Mouse (Mus musculus) monocyte, adult 5-6 weeks (primary cell): ENCODE data around the gene Lingo2. TPM values are rescaled to one million over a fixed set of nuclear protein-coding genes. Genes with fewer than 3 reads are reported as not detected.

Experiments
- ATAC-seq: fragments of 153-309, 156-312 bp; replicated peaks from 2 replicates; pipeline ENCODE4 v1.8.0; 2017; ENCODE audit warnings: mild to moderate bottlenecking; ENCODE audit not compliant: low TSS enrichment, insufficient number of reproducible peaks, severe bottlenecking, poor library complexity, low FRiP score
- total RNA-seq: library from RNA; stranded (forward); fragments of 200-1000, 200-491, 200-594 nt; gene quantifications from 3 replicates; pipeline ENCODE4 v1.2.3, GENCODE M21; 2017

Gene Lingo2
- total RNA-seq, 1 experiment from 2014 or later, result not detected

- no peak for ATAC-seq
Measured at GRCm38 (mm10) chr4:36576801-36577200, 374.7 kb downstream of the Lingo2 start.

- no peak for ATAC-seq
Measured at GRCm38 (mm10) chr4:36576256-36576655, 375.3 kb downstream of the Lingo2 start.

GRCm38 (mm10) chr4:36566544-36566943 is 385.0 kb downstream of the Lingo2 start:
- ATAC-seq, result no peak

- ATAC-seq, result no peak
Measured at GRCm38 (mm10) chr4:36560997-36561396, 390.6 kb downstream of the Lingo2 start.

- ATAC-seq, result no peak
Measured at GRCm38 (mm10) chr4:36540664-36541360, 410.7 kb downstream of the Lingo2 start.

- no peak for ATAC-seq
Measured at GRCm38 (mm10) chr4:36533895-36534294, 417.7 kb downstream of the Lingo2 start.

- ATAC-seq, result no peak
Measured at GRCm38 (mm10) chr4:36490255-36490654, 461.3 kb downstream of the Lingo2 start.

GRCm38 (mm10) chr4:36435211-36435610 is 516.3 kb downstream of the Lingo2 start:
- ATAC-seq, result no peak

- no peak for ATAC-seq
Measured at GRCm38 (mm10) chr4:36426192-36426591, 525.4 kb downstream of the Lingo2 start.

GRCm38 (mm10) chr4:36407350-36407749 is 544.2 kb downstream of the Lingo2 start:
- no peak for ATAC-seq

- ATAC-seq, result no peak
Measured at GRCm38 (mm10) chr4:36368925-36369324, 582.6 kb downstream of the Lingo2 start.

- ATAC-seq, result no peak
Measured at GRCm38 (mm10) chr4:36354401-36354800, 597.1 kb downstream of the Lingo2 start.

- ATAC-seq, result no peak
Measured at GRCm38 (mm10) chr4:36331741-36332140, 619.8 kb downstream of the Lingo2 start.

- no peak for ATAC-seq
Measured at GRCm38 (mm10) chr4:36325603-36326002, 625.9 kb downstream of the Lingo2 start.

- no peak for ATAC-seq
Measured at GRCm38 (mm10) chr4:36313067-36313466, 638.5 kb downstream of the Lingo2 start.

- ATAC-seq, result no peak
Measured at GRCm38 (mm10) chr4:36311431-36311830, 640.1 kb downstream of the Lingo2 start.

GRCm38 (mm10) chr4:36305228-36305627 is 646.3 kb downstream of the Lingo2 start:
- ATAC-seq, result no peak

GRCm38 (mm10) chr4:36289701-36290053 is 661.9 kb downstream of the Lingo2 start:
- no peak for ATAC-seq

GRCm38 (mm10) chr4:36288813-36289700 is 662.5 kb downstream of the Lingo2 start:
- ATAC-seq, result no peak
